Mouse (Mus musculus): Measurements from ENCODE around the gene Gm10644.

DNA sequence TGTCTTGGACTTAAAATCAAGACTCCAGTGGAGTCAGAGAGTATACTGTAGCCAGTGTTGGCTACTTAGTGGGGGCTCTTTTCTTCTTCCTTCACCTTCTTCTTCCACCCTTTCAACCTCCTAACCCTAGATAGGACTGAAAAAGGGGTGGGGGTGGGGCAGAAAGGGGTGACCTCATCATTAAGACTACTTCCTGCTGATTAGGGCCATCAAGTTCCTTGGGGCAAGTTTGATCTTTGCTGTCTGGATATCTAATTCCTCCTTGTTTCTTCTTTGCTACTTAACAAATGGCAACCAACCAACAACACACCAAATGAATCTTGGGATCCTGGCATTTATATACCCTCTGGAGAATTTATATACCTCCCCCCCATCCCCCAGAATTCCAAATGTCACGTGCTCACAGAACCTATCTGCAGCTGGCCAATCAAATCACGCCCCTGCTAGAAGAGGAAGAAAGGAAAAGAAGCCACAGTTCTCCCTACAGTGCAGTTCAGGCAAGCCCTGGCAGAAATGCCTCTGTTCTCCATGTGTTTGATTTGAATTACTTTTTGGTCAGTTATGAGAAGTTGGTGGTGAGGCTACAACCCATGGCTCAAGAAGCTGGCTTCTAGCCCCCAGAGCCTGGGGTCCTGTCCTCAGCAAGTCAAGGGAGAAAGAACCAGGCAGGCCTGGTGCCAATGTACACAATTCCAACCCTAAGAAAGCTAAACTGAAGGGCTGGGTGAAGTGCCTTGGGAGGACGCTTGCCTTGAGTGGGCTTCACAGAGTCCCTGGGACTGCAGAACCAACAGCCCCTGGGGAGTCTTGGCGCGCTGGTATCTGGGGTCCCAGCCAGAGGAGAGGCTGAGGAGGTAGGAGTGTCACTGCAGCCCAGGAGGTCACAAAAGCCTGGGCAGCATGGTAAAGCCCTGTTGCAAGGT lies 42.9 kb downstream of the Gm10644 start:
- TF ChIP-seq CTCF (IDR thresholded peaks at IDR 0.05; ENCODE audit: low read depth, low read length) (no peak), GATA1 (IDR thresholded peaks at IDR 0.05; ENCODE audit: borderline replicate concordance, low read length) (no peak), POLR2AphosphoS5 (IDR thresholded peaks at IDR 0.05; ENCODE audit: insufficient replicate concordance, low read depth, low read length) (no peak), TAL1 (conservative IDR thresholded peaks at IDR 0.05; ENCODE audit: low read depth, low read length) (no peak)
